ENCODE assay signal across 8 mouse cellular contexts in genomic region chr13:92131384-92132150, GRCm38 (mm10). TPM values are rescaled to one million over a fixed set of nuclear protein-coding genes. Genes with fewer than 3 reads are reported as not detected.
DNase-seq lines count a peak whose midpoint lies in the region; ATAC-seq lines count a peak whose summit lies in the region.

Gene Rasgrf2, minus strand, starts transcription at chr13:92131656.

- H3K4me3 ChIP-seq in forebrain, embryonic 11.5 days (ENCODE audit: low read depth, low read length) = peak within 1 kb of the TSS; percentile 45
- H3K4me3 ChIP-seq in liver, embryonic 16.5 days (ENCODE audit: low read depth, low read length) = peak within 1 kb of the TSS; percentile 38

- peak within 1 kb of the TSS; percentile 20 for H3K9ac ChIP-seq in forebrain, embryonic 11.5 days (ENCODE audit: low read length)
- no peak within 1 kb of the TSS for H3K9ac ChIP-seq in liver, embryonic 16.5 days (ENCODE audit: low read depth, low read length)

- peak; percentile 1 to 4 for DNase-seq in spleen, adult 18-20 months
- no peak for DNase-seq in spleen, postnatal 14 days (ENCODE audit: low spot score in 2 of 2)
- DNase-seq in forebrain, embryonic 11.5 days (ENCODE audit: low spot score) = peak; percentile 64
- peak; percentile 21 to 26 for DNase-seq in heart, postnatal 10 days
- DNase-seq in layer of hippocampus, adult 18-20 months (ENCODE audit: low spot score in 2 of 2) = peak; percentile 64 to 79
- peak; percentile 83 for DNase-seq in retina, postnatal 1 day

- no peaks in the 10 kb centered on the region for H3K36me3 ChIP-seq in forebrain, embryonic 11.5 days (ENCODE audit: control insufficient read depth, insufficient read depth, low read length)
- H3K36me3 ChIP-seq in liver, embryonic 16.5 days (ENCODE audit: control insufficient read depth, insufficient read depth) = no peaks in the 10 kb centered on the region

- H3K4me1 ChIP-seq in forebrain, embryonic 11.5 days (replicated peaks; ENCODE audit: control insufficient read depth, insufficient read depth, low read length) = 0 out of 2 replicates have a peak, but pooled peaks cover 2% of the 10 kb centered on the region
- no peaks in the 10 kb centered on the region for H3K4me1 ChIP-seq in liver, embryonic 16.5 days (ENCODE audit: control insufficient read depth, low read depth, low read length)

- intact Hi-C loops in heart, postnatal 10 days (cut with DNase I) = no loop called here

- WGBS in forebrain, embryonic 11.5 days = 1% methylated on average over 70 of the region's 70 CpGs
- WGBS in liver, embryonic 16.5 days (ENCODE audit: insufficient replicate concordance) = 3% methylated on average over 70 of the region's 70 CpGs

- peak within 1 kb of the TSS; percentile 96 for H3K4me2 ChIP-seq in forebrain, embryonic 11.5 days (ENCODE audit: low read depth, low read length, severe bottlenecking)
- peak within 1 kb of the TSS; percentile 61 for H3K4me2 ChIP-seq in liver, embryonic 16.5 days (ENCODE audit: low read depth, low read length)

- ATAC-seq in forebrain, embryonic 11.5 days (replicated peaks; ENCODE audit: low FRiP score) = peak; percentile 89
- 0 out of 2 replicates have a peak, but pooled peaks have one; percentile 16 for ATAC-seq in liver, embryonic 16.5 days (ENCODE audit: low read depth)
- no peak for ATAC-seq in inflammation-experienced regulatory T-cells, adult 6 months

- H3K9me3 ChIP-seq in forebrain, embryonic 11.5 days (ENCODE audit: control insufficient read depth, low read length) = no peaks in the 10 kb centered on the region
- no peaks in the 10 kb centered on the region for H3K9me3 ChIP-seq in liver, embryonic 16.5 days (replicated peaks; ENCODE audit: control insufficient read depth, low read length)

- no peak within 1 kb of the TSS for H3K27ac ChIP-seq in forebrain, embryonic 11.5 days (ENCODE audit: low read depth, low read length)
- H3K27ac ChIP-seq in liver, embryonic 16.5 days (ENCODE audit: low read length) = no peak within 1 kb of the TSS

- H3K27me3 ChIP-seq in forebrain, embryonic 11.5 days (ENCODE audit: control insufficient read depth, insufficient read depth, low read length) = peaks cover 18% of the 10 kb centered on the region
- H3K27me3 ChIP-seq in liver, embryonic 16.5 days (ENCODE audit: control insufficient read depth, insufficient read depth, low read depth, low read length) = peaks cover 16% of the 10 kb centered on the region

RNA-seq across cellular contexts. Expression of gene Rasgrf2, which starts in this region (rescaled TPM):
- 0.08 TPM in 1 of 2 replicates, not detected in the other for polyA plus RNA-seq in forebrain, embryonic 11.5 days (2014; fragmentation: Nextera tagmentation; extraction: Ambion mirVana)
- 1 to 10 TPM; 2.5 to 2.6 TPM for total RNA-seq in heart, postnatal 10 days (2021)
- total RNA-seq in layer of hippocampus, adult 18-20 months (2021) = 100 to 1,000 TPM; 123 to 126 TPM
- polyA plus RNA-seq in liver, embryonic 16.5 days (2015; fragmentation: Nextera tagmentation; extraction: Ambion mirVana) = 0.02 TPM in 1 of 2 replicates, not detected in the other
- 1 to 10 TPM in 2 of 3 experiments, under 1 TPM in 1; 0.36 to 4.3 (median 1.7) TPM for polyA plus RNA-seq in inflammation-experienced regulatory T-cells, adult 6 months (2017; shearing (Covaris generic))

Comparison
In these comparisons a context has a peak if more than half of its experiments do, and no peak if none do; other contexts are left out.
1. RNA of gene Rasgrf2 (total RNA-seq): 123 to 126 TPM in layer of hippocampus, adult 18-20 months; 2.5 to 2.6 TPM in heart, postnatal 10 days; every median in the first group is over 10 times any median in the second.
2. DNase-seq: peak in spleen, adult 18-20 months (2 of 2), heart, postnatal 10 days (2 of 2), layer of hippocampus, adult 18-20 months (2 of 2) and retina, postnatal 1 day (single experiment); none in spleen, postnatal 14 days (0 of 2).
3. Peak in DNase-seq, ATAC-seq, H3K4me3 ChIP-seq, H3K9ac ChIP-seq and H3K4me2 ChIP-seq in forebrain, embryonic 11.5 days; RNA of the gene not detected or under 1 TPM.
4. Peak in ATAC-seq, H3K4me3 ChIP-seq and H3K4me2 ChIP-seq in liver, embryonic 16.5 days; RNA of the gene not detected or under 1 TPM.